15 mouse cellular contexts compared by ENCODE assay signal in genomic region chr14:30249591-30249990, GRCm38 (mm10).
A peak's percentile ranks its signal among the peaks of the same experiment; 100 is the strongest.
DNase-seq lines count a peak whose midpoint lies in the region; ATAC-seq and TF ChIP-seq lines count a peak whose summit lies in the region.
"Had no signal": no experiment of that assay in that cellular context is flagged by ENCODE, and none has a peak within 500 bp of the region (broad histone marks: within the 10 kb centered on the region; RNA-seq: fewer than 3 reads in every experiment).

No protein-coding gene starts in this region.

- no peak overlapping the region for H3K9ac ChIP-seq in kidney, embryonic 14.5 days (ENCODE audit: low read depth, low read length)
- no peak overlapping the region for H3K9ac ChIP-seq in forebrain, postnatal 0 days
- H3K9ac ChIP-seq in hindbrain, embryonic 13.5 days, result no peak overlapping the region
- H3K9ac ChIP-seq: limb, embryonic 12.5 days; midbrain, embryonic 15.5 days; neural tube, embryonic 13.5 days had no signal

- no peaks in the 10 kb centered on the region for H3K9me3 ChIP-seq in kidney, embryonic 14.5 days (ENCODE audit: control insufficient read depth, low read length)
- no peaks in the 10 kb centered on the region for H3K9me3 ChIP-seq in forebrain, postnatal 0 days (ENCODE audit: low read length)
- H3K9me3 ChIP-seq in hindbrain, embryonic 13.5 days, result no peaks in the 10 kb centered on the region
- H3K9me3 ChIP-seq: embryonic facial prominence, embryonic 10.5 days; hindbrain, embryonic 10.5 days; limb, embryonic 12.5 days; midbrain, embryonic 15.5 days; neural tube, embryonic 13.5 days had no signal

- H3K36me3 ChIP-seq in kidney, embryonic 14.5 days (ENCODE audit: control insufficient read depth, insufficient read depth, low read length), result no peaks in the 10 kb centered on the region
- no peaks in the 10 kb centered on the region for H3K36me3 ChIP-seq in forebrain, postnatal 0 days (ENCODE audit: insufficient read depth)
- no peaks in the 10 kb centered on the region for H3K36me3 ChIP-seq in hindbrain, embryonic 13.5 days
- H3K36me3 ChIP-seq: embryonic facial prominence, embryonic 10.5 days; hindbrain, embryonic 10.5 days; limb, embryonic 12.5 days; midbrain, embryonic 15.5 days; neural tube, embryonic 13.5 days had no signal

- no peak overlapping the region for H3K4me2 ChIP-seq in kidney, embryonic 14.5 days (replicated peaks; ENCODE audit: low read depth, low read length)
- no peak overlapping the region for H3K4me2 ChIP-seq in forebrain, postnatal 0 days (ENCODE audit: low read depth)
- no peak overlapping the region for H3K4me2 ChIP-seq in hindbrain, embryonic 13.5 days
- H3K4me2 ChIP-seq: limb, embryonic 12.5 days; midbrain, embryonic 15.5 days; neural tube, embryonic 13.5 days had no signal

- DNase-seq in A20 (ENCODE audit: low read depth, low spot score), result peak; percentile 69
- DNase-seq in CD4-positive helper T cell, adult 2 months (ENCODE audit: low read depth, low spot score), result peak; percentile 67
- peak; percentile 69 for DNase-seq in induced T-regulatory cell, adult 2 months (ENCODE audit: low read depth)
- peak; percentile 81 to 83 for DNase-seq in spleen, postnatal 36 days (ENCODE audit: low spot score in 2 of 2)
- DNase-seq in forebrain, postnatal 0 days, result no peak
- DNase-seq in embryo, embryonic 9.5 days (ENCODE audit: extremely low spot score), result no peak
- DNase-seq: cerebellum, adult 2 months; kidney, adult 8-10 months had no signal

- WGBS in kidney, embryonic 14.5 days, result 82% methylated on average over 4 of the region's 4 CpGs
- WGBS in forebrain, postnatal 0 days, result 87% methylated on average over 4 of the region's 4 CpGs
- WGBS in hindbrain, embryonic 13.5 days, result 83% methylated on average over 4 of the region's 4 CpGs

- H3K4me1 ChIP-seq in kidney, embryonic 14.5 days (ENCODE audit: control insufficient read depth, insufficient read depth, low read length), result no peaks in the 10 kb centered on the region
- H3K4me1 ChIP-seq in forebrain, postnatal 0 days (ENCODE audit: insufficient read depth), result no peaks in the 10 kb centered on the region
- H3K4me1 ChIP-seq in hindbrain, embryonic 13.5 days (replicated peaks), result peaks cover 20% of the 10 kb centered on the region

- H3K4me3 ChIP-seq in kidney, embryonic 14.5 days (ENCODE audit: low read length), result no peak overlapping the region
- no peak overlapping the region for H3K4me3 ChIP-seq in forebrain, postnatal 0 days (ENCODE audit: low read depth, low read length)
- H3K4me3 ChIP-seq in hindbrain, embryonic 13.5 days, result no peak overlapping the region
- H3K4me3 ChIP-seq: embryonic facial prominence, embryonic 10.5 days; hindbrain, embryonic 10.5 days; limb, embryonic 12.5 days; midbrain, embryonic 15.5 days; neural tube, embryonic 13.5 days had no signal

- no peaks in the 10 kb centered on the region for H3K27me3 ChIP-seq in kidney, embryonic 14.5 days (ENCODE audit: control insufficient read depth, insufficient read depth, low read length)
- no peaks in the 10 kb centered on the region for H3K27me3 ChIP-seq in forebrain, postnatal 0 days (ENCODE audit: insufficient read depth, low read length)
- H3K27me3 ChIP-seq in hindbrain, embryonic 13.5 days, result no peaks in the 10 kb centered on the region
- H3K27me3 ChIP-seq: limb, embryonic 12.5 days; midbrain, embryonic 15.5 days had no signal

- TF ChIP-seq CTCF in forebrain, postnatal 0 days (IDR thresholded peaks at IDR 0.05; ENCODE audit: low read depth), result no peak

- no peak for ATAC-seq in kidney, embryonic 14.5 days (ENCODE audit: low FRiP score, low TSS enrichment)
- ATAC-seq in forebrain, postnatal 0 days, result no peak
- no peak for ATAC-seq in hindbrain, embryonic 13.5 days (ENCODE audit: low FRiP score)
- ATAC-seq: midbrain, embryonic 15.5 days had no signal

- H3K27ac ChIP-seq in kidney, embryonic 14.5 days (ENCODE audit: low read depth, low read length), result no peak overlapping the region
- H3K27ac ChIP-seq in forebrain, postnatal 0 days (ENCODE audit: low read depth, low read length), result no peak overlapping the region
- no peak overlapping the region for H3K27ac ChIP-seq in hindbrain, embryonic 13.5 days
- H3K27ac ChIP-seq: embryonic facial prominence, embryonic 10.5 days; hindbrain, embryonic 10.5 days; limb, embryonic 12.5 days; midbrain, embryonic 15.5 days; neural tube, embryonic 13.5 days had no signal

Comparison
In these comparisons a context has a peak if more than half of its experiments do, and no peak if none do; other contexts are left out.
1. DNase-seq: peak in A20 (single experiment), CD4-positive helper T cell, adult 2 months (single experiment), induced T-regulatory cell, adult 2 months (single experiment) and spleen, postnatal 36 days (2 of 2); none in forebrain, postnatal 0 days (single experiment) and embryo, embryonic 9.5 days (single experiment).